Mouse (Mus musculus): ENCODE measurements around the gene Pigo.

DNA sequence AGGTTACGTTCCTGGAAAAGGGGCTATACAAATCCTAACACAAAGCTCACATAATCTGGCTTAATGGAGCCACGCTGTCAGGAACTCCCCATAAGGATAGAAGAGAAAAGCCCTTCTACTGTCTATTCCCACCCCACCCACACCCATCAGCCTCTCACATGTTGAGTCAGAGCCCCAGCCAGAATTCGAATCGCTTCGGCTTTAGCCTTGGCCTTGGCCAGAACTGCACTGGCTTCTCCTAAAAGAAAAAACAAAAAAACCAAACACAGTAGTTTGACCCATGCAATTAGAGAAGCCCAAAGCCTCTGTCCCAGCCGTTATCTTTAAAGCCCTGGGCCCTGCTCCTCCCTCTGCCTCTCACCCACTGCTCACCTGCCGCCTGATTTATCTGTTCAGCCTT, 3.5 kb upstream of the Pigo start:
- TF ChIP-seq E2F4 (IDR thresholded peaks at IDR 0.05; ENCODE audit: insufficient read depth) (no peak), POLR2A (IDR thresholded peaks at IDR 0.05; ENCODE audit: insufficient read length, low read depth) (no peak), POLR2AphosphoS2 (IDR thresholded peaks at IDR 0.05; ENCODE audit: insufficient read length, low read depth) (no peak), USF1 (IDR thresholded peaks at IDR 0.05; ENCODE audit: low read depth) (no peak), CEBPB (IDR thresholded peaks at IDR 0.05; ENCODE audit: insufficient read depth, poor library complexity, severe bottlenecking) (no peak), MAX (IDR thresholded peaks at IDR 0.05; ENCODE audit: low read depth) (no peak), TCF3 (IDR thresholded peaks at IDR 0.05; ENCODE audit: insufficient read length, low read depth) (no peak), TCF12 (IDR thresholded peaks at IDR 0.05; ENCODE audit: insufficient read depth, poor library complexity, severe bottlenecking) (no peak), MYOG (IDR thresholded peaks at IDR 0.05; ENCODE audit: control insufficient read depth in 1 of 3, insufficient read depth in 1 of 3, insufficient read length in 2 of 3, low read depth in 2 of 3) (no peak), MYOD1 (IDR thresholded peaks at IDR 0.05; ENCODE audit: control insufficient read depth in 1 of 3, insufficient read length in 2 of 3, low read depth in 2 of 3) (no peak)
